Mouse (Mus musculus) heart, postnatal 10 days (tissue): ENCODE data around the gene Zfp57. TPM values are rescaled to one million over a fixed set of nuclear protein-coding genes. Genes with fewer than 3 reads are reported as not detected.
"Not testable (repeated sequence)": the region's sequence is repeated elsewhere in the genome, so short reads cannot be mapped to it uniquely, and the experiment has no call there.

Source experiments
- DNase-seq, 2 experiments: peaks; one replicate each; pipeline ENCODE4 v3.0.0; 2021
- intact Hi-C: fragments of 180-260 bp; cut with DNase I; formaldehyde crosslinking; loops from one replicate; pipeline ENCODE4 v1.15.1; 2025
- total RNA-seq, 2 experiments: library from RNA; stranded (reverse); gene quantifications; 2 replicates each; pipeline ENCODE4 v1.2.3; 2021

Gene Zfp57
- total RNA-seq, 2 experiments from 2014 or later = 5.6 to 6.9 TPM

DNA sequence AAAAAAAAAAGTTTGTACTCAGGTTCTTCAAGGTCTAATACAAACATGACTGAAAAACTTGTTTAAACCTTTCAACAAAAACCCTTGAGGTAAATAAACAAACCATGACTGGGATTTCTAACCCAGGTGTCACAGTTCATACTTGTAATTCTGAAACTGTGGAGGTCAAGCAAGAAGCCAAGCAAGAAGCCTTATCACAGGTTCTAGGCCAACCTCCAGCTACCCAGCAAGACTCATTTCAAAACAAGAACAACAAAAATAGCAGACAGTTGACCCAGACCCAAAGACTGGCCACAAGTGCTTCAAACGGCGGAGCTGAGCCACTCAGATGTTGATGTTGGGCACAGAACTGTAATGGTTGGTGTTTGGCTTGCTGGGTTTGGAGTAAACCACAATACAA is 6.4 kb upstream of the Zfp57 start:
- intact Hi-C loops = no loop called here
- no peak for DNase-seq

DNA sequence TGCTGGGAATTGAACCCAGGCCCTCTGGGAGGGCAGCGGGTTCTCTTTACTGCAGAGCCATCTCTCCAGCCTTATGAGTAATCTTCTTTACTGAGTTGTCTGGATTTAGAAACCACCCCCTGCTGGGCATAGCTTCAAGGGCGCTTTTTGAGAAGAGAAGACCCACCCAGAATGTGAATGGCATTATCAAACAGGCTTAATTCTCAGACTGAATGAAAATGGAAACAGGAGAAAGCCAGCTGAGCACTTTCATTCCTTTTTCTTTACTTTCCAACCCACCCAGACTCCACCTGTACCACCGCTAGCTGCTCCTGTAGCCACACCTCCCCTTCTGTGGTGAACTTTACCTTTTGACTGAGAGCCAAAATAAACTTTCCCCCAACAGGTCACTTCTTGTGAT is 5.5 kb upstream of the Zfp57 start:
- no peak for DNase-seq
- intact Hi-C loops = loop anchor here (5.0 kb wide), 1 partner anchor 48 kb away; no protein-coding TSS in a partner anchor

DNA sequence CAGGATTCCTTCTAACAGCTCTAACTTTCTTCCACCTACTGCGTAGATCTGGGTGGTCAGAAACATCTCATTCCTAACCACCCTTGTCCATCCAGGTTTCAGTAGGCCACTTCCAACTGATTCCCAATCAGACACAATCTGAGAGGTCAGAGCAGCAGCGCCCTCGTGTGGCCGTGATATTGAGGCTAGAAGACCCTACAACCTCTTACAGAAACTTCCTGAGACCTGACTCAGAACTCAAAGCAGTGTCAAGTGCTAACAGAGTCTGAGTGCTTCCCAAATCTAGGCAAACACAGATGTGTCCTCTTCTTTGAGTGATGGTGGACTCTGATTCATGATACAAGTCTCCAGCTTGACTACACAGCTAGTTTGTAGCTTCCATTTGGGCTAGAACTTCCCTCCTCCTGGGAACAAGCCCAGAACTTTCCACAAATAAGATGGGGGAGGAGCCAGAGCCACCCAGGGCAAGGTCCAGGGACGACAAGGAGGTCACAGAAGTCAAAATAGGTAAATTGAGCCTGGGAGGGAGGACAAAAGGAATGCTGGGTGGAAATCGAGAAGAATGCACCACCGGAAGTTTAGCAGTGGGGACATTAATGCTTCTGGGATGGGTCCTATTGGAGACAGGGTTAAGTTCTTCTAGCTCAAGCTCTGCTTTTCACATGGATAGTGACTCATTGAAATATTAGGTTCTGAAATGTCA is 3.8 kb upstream of the Zfp57 start:
- peak; percentile 77 to 84 for DNase-seq
- intact Hi-C loops = loop anchor here (1.0 to 5.0 kb wide), 2 partner anchors 50 to 83 kb away; no protein-coding TSS in a partner anchor

DNA sequence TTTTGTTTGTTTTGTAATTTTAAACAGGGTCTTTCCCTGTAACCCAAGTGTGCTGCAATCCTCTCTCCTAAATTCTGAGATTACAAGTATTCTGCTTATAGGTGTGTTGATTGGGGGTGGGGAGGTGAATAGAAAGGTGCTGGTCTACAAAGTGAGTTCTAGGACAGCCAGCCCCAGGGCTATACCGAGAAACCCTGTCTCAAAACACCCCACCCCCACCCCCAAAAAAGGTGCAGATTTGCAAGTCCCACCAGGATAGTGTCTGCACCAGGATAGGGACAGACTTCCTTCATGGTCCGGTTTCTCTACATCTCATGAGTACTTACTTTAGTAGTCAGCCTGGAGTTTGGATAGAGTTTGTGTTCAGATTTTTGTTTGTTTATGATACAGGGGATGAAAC is 2.5 kb upstream of the Zfp57 start:
- DNase-seq = no peak
- intact Hi-C loops = loop anchor here (5.0 kb wide), 1 partner anchor 51 kb away; no protein-coding TSS in a partner anchor

DNA sequence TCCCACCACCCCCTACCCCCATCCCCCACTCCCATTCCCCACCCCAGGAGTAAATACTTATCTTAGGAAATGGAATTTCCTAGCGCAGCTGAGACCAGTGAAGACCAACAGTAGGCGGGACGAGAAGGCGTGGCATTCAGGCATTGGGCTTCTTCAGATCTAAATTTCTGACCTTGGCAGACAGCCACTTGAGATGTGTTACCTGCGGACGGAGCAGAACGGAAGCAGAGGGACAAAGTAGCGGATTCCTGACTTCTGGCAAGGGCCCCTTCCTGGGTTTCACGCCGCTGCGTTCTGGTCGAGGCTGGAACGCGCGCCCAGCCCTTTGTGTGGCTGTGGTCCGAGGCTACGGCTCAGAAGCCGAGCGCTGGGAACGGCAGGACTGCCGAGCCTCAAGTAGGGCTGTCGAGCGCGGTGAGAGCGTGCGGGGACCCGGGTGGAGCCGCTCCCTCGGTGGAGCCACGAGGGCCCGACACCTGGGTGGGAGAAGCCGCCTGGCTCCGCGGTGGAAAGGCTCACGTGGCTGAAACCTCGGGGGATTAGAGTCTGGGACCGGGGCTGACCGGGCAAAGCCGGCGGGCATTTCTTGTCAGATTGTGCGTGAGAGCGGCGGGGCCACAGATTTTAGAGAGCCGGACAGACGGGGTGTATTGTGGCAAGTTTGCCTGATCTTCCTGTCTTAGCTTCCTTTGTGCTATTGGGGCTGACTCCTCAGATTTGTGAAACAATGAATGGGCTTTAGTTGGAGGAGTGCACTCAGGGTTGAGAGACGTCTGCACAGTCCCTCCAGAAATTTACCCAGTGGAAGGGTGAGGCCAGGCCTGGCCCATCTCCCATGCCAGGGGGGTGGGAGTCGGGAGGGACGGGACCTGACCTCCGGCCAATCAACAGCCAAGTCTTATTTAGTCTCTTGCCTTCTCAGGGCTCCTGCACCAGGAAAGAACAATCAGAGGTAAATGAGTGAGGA is 1.7 kb downstream of the Zfp57 start:
- intact Hi-C loops = loop anchor here (2.0 kb wide), 1 partner anchor 44 kb away; no protein-coding TSS in a partner anchor
- peak; percentile 60 to 67 for DNase-seq

DNA sequence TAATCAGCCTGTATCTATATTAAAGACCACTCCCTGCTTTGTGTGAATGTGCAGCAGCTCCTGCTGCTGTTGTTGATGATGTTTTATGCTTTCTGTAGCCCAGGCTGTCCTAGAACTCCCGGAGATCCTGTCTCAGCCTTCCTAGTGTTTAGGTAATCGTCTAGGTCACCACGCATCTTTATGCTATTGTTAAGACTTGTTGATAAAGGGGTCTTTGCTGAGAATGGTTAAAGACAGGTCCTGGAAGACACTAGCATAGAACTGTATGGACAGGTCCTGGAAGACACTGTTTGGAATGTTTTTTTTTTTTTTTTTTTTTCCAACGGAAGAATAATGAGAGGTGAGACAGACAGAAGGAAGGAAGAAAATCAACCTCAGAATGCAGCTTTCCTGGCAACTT is 2.4 kb downstream of the Zfp57 start:
- intact Hi-C loops = loop anchor here (2.0 kb wide), 1 partner anchor 43 kb away; no protein-coding TSS in a partner anchor
- no peak for DNase-seq

DNA sequence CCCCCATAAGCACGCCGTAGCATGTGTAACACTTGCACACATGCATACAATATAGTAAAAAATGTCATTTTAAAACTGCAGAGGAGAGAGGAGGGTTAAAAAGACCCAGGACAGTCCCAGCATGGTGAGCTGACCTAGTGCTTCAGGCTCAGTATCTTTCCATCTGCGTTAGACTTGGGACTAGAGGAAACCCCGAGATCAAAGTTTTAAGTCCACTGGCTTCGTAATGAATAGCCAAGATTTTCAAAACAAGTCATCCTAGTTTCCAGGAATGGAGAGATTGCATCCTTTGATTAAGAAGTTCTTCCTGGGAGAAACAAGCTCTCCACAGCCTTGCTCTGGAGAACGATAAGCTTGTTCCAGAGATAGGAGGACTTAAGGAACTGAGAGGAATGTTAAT is 7.2 kb downstream of the Zfp57 start:
- intact Hi-C loops = no loop called here
- DNase-seq = no peak

DNA sequence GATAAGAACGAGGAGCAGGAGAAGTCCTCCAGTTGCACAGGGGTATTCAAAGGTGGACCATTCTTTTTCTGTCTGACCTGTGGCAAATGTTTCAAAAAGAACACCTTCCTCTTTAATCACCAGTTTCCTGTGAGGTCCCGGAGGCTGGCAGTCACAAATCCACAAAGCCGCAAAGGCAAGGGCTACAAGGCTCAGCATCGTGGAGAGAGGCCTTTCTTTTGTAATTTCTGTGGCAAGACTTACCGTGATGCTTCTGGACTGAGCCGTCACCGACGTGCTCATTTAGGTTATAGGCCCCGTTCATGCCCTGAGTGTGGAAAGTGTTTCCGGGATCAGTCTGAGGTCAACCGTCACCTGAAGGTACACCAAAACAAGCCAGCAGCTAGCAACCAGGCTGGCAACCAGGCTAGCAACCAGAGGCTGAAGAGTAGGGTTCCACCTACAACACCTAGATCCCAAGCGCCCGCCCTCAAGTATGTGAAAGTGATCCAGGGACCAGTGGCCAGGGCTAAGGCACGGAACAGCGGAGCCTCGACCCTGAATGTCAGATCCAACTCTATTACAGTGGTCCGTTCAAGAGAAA is 8.6 kb downstream of the Zfp57 start:
- no peak for DNase-seq
- intact Hi-C loops = no loop called here

DNA sequence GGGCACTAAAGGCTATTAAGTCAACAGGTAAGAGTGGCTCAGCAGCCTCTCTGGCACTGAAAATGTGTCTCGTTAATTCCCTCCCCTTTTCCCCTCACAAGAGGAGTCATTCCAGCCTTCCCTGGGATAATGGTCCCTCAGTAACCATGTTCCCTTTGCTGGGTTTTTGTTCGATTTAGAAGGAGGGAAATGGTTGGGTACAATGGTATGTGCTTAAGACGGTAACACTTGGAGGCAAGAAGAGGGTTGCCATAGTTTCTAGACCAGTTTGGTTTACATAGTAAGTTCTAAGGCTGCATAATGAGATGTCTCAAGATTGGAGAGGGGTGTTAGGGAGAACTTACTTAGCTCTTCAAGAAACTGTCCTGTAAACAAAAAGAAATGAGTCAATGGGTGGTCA is 10.8 kb downstream of the Zfp57 start:
- DNase-seq = no peak
- intact Hi-C loops = no loop called here

DNA sequence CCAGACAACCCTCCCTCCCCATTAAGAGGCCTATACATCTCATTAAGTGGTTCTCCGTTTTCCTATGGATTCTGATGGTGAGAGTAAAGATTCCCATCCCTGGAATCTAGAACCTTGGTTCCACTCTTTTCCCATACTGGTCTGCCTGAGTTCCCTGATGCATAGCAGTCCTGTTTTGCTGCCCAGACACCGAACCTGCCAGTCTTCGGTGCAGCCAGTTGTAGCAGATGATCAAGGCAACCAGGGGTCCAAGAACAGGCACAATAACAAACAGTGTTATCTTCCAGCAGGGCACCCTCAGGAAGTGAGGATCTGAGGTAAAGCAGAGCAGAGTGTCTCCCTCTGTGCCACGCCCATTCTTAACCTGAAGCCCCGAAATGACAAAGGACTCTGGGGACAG is 11.2 kb downstream of the Zfp57 start:
- intact Hi-C loops = no loop called here
- DNase-seq = no peak

DNA sequence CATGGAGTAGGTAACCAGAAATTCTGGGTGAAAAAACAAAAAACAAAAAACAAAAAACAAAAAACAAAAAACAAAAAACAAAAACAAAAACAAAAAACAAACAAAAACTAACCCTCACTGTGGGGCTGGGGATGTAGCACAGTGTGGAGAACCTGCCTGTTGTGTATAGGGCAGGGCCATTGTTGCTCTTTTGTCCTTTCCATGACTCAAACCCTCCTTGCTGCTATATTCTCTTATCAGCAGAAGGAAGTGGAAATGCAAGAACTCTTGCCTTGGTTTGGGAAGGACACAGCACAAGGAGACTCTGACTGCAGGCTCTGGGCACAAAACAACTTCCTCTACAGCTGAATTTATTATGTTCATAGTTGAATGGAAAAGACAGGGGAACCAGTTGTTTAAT is 15.4 kb downstream of the Zfp57 start:
- intact Hi-C loops = no loop called here
- no peak for DNase-seq

DNA sequence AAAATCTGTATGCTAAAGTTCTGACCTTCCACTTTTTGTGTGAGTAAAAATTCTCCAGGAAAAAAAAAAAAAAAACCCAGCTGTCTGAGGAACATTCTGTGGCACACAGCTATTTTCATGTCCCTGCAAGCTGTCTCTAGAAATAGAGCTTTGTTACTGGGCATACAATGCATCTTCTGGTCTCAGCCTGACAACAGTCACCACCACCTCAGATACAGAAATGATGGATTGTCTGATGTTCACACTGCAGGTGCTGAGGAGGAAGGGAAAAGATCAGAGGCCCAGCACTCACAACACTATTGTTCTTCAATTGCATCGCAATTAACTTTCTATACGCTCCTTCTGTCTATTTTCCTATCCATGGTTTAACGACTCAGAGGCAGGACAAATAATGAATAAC is 17.4 kb downstream of the Zfp57 start:
- DNase-seq = no peak
- intact Hi-C loops = no loop called here

DNA sequence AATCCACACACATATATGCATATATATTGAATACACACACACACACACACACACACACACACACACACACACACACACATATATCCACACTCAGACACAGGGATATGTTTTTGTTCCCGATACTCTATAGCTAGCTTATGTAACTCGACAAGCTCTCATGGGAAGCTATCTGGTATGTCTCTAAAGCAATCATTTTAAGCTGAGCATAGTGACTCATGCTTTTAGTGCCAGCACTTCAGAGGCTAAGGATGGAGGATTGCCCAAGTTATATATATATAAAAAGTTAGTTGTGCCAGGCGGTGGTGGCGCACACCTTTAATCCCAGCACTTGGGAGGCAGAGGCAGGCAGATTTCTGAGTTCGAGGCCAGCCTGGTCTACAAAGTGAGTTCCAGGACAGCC is 18.3 kb downstream of the Zfp57 start:
- DNase-seq, intact Hi-C loops: not testable (repeated sequence)

DNA sequence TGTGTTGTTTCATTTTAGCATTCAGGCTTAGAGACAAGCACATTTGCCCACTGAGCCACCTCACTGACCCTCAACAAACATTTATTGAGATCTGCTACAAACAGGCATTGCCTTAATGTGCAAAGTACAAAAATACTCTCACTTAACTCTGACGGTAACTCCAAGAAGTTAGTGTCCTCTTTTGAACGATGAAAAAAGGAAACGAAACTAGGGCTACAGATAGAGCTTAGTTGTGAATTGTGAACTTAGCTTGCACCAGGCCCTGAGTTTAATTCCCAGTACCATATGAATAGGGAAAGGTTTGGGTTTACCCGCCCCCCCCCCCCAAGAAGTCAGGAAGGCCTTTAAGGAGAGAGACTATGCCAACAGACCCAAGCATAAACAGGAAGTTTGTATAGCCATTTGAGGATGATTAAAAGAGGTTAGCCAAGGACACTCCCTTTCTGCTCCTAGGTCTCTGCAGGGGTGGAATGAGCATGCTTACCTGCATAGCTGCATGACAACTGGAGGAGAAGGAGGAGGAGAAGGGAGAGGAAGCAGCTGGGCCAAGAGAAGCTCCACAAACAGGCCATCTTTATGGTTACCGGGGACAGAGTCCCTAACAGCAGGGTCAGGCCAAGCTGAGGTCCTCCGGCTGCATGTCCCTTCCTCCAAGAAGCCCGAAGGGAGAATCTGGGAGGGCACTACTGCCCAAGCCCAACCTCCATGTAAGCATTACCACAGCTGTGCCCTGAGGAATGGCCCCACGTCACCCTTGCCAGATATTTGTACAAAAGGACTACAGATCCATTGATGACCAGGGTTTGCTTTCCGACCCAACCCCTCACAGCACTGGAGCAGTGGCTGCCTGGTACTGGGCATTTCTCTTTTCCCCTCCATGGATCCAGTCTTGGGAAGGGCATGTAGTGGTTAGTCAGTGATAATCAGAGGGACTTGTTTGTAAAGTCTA is 21.9 kb downstream of the Zfp57 start, which contains the start of gene Mog:
Gene Mog (minus strand): TSS at position 771 of the 949 bp plus-strand sequence.
- DNase-seq = no peak
- intact Hi-C loops = no loop called here

DNA sequence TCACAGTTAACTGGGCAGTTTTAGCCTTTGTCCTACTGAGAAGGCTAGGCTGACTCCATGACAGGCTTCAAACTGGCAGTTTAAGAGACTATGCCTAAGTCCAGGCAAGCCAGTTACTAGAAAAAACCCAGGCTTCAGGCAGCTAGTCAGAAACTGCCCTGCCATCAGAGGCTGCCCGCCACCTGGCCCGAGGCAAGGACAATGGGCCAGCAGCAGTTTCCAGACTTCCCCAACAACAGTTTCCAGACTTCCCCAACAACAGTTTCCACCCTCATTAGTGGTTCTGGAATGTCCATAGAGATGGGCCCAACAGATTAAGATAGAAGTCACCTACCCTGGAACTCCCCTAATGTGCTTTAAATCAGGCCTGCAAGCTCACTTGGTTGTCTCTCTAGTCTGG is 25.5 kb downstream of the Zfp57 start:
- intact Hi-C loops = no loop called here
- DNase-seq = no peak

DNA sequence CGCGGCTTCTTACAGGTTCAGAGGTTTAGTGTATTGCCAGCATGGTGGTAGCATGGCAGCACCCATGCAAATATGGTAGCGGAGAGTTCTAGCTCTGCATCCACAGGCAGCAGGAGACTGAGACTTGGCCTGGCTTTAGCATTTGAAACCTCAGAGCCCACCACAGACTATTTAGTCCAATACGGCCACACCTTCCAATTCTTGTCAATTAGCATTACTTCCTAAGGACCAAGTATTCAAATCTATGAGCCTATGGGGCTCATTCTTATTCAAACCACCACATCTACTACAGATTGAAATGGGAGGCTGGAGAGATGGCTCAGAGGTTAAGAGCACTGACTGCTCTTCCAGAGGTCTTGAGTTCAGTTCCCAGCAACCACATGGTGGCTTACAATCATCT is 26.5 kb downstream of the Zfp57 start:
- intact Hi-C loops = no loop called here

DNA sequence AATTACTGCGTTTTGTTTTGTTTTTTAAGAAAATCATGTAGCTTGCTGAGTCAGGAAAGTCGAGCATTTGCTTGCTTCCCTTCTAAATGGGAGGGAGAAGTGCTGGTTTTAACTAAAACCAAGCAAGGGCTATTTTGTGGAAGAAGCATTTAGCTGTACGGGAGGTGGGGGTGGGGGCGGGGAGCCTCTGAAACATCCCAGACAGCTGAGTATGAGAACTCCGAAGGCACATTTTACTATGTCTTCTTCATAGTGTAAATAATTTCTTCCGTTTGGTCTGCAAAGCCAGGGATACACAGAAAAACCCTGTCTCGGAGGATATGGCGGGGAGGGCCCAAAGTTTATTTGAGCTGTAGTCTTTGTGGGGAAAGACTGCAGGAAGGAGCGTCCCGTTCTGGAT is 27.2 kb downstream of the Zfp57 start:
- intact Hi-C loops = no loop called here
- no peak for DNase-seq

More for the DNA sequence above, 26.5 kb downstream of the Zfp57 start:
- DNase-seq = no peak

DNA sequence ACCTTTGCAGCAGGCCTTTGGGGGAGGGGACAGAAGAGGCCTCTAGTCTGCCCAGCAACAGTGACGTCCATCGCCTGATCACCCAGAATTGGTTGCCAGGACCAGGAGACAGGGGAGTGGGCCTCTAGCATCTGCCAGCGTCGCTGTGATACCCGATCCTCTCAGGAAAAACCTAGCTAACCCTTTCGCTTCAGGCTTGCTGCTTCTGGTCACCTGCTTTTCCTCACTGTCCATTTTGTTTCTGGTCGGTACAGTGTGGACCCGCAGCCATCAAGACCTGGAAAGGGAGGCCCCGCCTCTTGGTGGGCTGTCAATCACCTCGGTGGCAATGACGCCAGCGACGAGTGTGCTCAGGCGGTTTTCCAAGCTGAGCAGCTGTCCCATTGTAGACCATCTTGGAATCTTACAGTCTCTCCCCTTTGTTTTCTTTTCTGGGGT is 27.7 kb downstream of the Zfp57 start:
- peak; percentile 92 to 93 for DNase-seq
- intact Hi-C loops = no loop called here

DNA sequence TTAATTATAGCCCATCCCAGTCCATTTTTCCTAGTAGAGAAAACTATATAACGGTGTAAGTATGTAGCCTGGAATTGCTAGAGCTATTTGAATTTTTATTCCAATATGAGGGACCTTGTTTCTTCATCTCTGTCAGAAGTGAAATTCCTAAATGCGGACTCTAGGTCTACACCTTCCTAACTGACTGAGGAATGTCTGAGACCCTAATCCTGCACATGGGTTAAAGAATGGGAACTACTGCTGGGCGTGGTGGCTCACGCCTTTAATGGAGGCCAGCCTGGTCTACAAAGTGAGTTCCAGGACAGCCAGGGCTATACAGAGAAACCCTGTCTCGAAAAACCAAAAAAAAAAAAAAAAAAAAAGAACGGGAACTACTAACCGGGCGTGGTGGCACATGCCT is 28.2 kb downstream of the Zfp57 start:
- DNase-seq = no peak
- intact Hi-C loops = no loop called here
